Mouse (Mus musculus) right cerebral cortex, postnatal 14 days (tissue): ENCODE results near the gene Derl3.
"Not testable (repeated sequence)": the region's sequence is repeated elsewhere in the genome, so short reads cannot be mapped to it uniquely, and the experiment has no call there.

Experiments used
- DNase-seq: peaks from one replicate; pipeline ENCODE4 v3.0.0; 2022

Derl3 gene

DNA sequence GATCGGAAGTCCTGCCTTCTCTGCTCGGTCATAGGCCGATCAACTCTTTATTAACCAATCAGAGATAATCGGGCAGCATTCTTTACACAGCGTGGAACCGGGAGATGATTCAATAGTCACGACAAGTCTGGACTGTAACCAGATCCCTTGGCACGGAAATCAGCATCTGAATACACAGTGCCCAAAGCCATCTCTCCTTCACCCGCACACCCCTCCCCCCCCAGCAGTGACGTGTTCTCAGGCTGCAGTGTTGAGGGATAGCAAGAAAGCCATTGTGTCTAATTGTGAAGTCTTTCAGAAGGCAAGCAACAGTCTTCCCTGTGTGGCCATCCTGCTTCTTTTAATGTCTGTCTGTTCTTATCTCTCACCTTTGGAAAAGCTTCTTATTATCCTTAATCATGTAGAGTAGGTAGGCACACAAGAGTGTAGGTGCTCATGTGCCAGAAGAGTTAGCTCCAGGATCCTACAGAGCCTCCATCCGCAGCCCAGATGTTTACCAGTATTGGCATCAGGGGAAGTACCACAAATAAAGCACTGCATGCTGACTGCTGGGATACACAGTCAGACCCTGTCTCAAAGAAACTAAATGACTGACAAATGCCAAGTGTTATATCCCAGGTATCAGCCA lies 20.2 kb upstream of the Derl3 start:
- DNase-seq = peak; percentile 68

DNA sequence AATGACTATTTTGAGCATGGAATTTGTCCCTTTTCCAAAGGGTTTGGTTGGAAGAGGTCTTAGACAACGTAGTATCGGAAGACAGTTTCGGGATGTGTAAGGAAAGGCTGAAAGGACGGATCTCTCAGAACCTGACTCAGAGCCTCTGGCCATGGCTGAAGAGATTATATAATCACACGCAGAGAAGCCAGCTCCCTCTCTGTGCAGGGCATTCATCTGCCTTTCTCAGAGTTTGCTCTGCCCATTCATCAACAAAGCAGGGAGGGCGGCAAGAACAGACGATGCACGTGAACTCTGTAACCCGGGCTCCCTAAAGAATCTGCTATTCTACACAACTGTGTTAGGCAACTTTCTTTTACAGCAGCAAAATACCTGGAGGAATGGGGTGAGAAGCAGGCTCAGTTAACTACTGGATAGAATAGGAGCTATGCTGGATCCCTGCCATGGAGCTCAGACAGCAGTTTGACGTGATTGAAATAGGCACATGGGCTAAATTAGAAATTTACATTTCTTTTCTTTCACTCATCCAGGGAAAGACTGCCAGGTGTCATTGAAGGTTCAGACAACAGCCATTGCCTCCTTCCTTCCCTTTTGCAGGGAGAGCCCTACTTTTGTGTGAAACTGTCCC lies 19.6 kb upstream of the Derl3 start:
- no peak for DNase-seq

DNA sequence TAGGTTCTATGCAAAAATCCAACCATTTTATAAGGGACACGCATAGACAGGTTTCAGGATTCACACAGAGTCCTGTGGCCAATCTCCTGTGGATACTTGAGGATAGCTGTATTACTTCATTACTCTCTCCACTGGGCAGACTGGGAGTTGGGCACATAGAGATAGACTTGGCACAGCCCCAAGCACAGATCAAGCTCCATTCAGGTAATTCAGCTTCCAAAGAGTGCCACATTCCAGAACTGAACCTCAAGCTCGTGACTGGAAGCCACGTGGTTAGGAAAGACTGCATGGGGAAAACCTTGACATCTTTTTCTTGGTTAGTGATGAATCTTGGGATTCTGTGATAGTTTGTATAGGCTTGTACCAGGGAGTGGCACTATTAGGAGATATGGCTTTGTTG lies 14.4 kb upstream of the Derl3 start:
- DNase-seq = no peak

DNA sequence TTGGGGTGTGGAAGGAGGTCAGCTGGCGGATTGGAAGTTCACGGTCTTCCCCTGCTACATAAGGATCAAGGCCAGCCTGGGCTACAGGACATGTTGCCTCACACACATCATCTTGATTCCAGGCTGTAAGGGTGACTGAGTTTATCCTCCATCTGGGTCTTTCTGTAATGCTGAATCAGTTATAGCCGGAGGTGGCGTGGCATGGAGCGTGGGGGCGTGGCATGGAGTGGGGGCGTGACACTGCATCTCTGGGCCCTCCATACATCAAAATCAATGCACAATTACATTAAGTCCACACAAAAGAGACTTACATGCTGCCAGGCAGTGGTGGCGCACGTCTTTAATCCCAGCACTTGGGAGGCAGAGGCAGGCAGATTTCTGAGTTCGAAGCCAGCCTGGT lies 12.9 kb upstream of the Derl3 start:
- no peak for DNase-seq

DNA sequence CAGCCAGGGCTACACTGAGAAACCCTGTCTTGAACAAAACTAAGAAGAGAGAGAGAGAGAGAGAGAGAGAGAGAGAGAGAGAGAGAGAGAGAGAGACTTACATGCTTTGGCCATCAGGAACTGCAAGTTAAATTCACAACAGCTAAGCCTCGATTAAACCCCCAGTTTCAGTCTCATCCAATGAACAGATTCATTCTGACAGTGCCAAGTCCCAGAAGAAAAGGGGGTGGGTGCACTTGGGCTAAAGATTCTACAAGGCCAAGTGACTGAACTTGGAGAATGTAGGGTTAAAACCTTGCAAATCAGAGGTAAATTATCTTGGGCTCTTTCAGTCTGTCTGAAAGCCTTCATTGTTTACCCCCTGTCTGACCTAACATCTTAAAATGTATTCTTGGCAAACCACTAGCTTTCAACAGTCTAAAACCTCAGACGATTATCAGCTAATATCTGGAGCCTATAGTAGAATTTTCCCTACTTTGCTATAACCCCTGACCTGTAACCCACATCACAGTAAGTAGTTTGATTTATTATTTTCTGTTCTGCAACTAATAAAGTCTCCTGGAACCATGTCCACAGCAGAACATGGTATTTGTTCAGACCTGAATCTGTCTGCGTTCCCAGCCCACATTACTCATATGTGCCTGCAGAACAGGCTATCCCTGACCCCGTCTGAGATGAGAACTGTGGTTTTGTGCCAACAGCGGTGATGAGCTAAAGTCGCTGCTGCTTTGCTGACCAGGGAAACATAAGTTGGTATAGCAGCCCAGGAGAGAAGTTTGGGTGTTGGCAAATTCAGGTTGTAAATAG lies 12.2 kb upstream of the Derl3 start:
- DNase-seq = no peak

DNA sequence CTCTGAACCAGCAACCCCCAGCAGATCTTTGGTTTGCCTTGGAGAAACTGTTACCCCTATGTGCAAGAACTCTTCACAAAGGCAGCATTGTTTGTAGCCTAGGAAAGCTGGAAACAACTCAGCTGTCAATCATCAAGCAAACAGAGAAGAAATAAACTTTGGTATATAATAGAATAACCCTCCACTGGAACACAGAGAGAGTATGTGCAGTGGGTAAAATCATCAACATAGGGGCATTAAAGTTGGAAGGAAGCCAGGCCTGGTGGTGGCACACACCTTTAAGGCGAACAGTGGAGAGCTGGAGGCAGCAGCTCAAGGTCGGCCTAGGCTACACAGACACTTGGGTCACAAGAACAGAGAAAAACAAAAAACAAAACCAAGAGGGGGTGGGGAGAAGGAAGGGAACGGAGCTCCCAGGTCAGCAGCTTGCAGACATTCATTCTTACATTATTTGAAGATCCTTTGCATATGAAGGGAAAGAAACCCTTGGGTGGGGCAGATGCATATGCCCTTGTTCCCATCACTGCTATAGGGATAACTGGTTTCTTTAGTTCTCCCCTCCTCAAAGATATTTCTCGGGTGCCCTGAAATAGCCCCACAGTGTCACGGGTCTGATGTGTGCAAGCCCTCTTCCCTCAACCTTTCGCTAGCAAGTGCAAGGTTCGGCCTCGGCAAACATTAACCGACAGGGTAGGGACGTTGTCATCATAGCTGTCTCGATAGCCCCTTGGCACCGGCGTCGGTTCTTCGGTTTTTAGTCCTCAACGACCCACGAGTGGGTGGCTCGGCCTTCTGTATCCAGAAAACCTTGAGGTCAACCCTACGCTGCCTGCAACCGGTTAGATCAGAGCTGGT lies 11.4 kb upstream of the Derl3 start:
- no peak for DNase-seq

DNA sequence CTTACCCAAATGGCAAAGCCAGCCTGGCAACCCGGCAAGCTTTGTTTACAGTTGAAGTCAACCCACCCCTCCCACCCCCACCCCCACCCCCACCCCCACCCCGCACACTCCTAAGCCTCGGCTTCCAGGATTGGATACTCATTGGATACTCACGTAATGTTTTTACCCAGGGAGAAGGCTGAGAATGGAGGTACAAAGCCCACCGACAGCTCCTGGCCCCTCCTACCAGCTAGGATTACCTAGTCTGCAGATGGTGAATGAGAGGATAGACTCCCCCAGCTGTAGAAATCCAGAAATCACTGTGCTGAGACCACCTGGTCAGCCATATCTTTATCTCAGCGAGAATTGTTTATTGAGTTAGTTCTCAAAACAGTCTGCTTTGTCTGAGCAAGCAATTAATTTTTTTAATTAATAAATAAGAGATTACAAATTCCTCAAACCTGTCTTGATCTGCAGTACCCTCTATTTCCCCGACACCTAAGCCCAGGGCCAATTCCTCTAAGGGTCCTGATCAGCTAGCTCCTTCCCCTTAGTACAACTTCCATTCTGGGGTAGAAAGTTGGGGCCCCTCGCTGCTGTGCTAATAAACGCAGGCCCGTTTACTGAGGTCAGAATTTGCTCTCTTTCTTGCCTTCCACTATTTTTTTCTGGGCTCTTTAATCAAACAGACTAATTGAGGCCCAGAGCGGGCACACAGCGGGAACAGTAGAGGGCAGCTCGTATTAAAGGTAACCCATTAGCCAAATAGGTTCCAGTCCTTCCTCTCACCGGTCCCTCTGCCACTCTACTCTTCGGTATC lies 10.6 kb upstream of the Derl3 start:
- DNase-seq = no peak

DNA sequence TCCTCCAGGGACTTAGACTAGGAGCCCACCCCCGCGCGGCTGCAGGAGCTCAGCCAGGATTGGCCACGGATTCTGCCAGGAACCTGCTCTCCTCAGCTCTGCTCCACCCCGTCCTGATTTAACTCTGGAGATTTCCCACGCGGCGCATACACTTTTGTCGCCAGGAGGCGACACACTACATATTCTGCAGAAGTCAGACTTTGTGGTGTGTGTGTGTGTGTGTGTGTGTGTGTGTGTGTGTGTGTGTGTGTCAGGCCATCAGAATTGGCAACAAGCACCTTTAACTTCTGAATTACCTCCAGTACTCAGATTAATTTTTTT lies 10.0 kb upstream of the Derl3 start:
- DNase-seq = peak; percentile 82

DNA sequence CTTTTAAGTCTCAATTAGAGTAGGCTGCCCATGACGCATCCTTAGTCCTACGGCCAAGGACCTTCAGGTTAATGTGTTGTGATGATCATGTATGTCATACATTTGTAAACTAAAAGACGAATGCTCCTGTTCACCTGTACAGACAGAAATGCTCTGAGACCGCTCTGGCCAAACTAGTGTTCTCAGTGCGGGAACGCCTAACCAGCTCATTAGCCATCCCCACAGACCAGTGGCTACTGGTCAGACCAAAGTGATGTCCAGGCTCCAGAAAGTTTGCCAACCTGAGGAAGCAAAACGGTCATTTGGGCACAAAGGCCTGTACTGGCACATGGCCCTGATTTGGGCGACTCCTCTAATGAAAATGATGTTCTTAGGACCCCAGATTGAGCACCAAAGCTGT lies 8.5 kb upstream of the Derl3 start:
- no peak for DNase-seq

DNA sequence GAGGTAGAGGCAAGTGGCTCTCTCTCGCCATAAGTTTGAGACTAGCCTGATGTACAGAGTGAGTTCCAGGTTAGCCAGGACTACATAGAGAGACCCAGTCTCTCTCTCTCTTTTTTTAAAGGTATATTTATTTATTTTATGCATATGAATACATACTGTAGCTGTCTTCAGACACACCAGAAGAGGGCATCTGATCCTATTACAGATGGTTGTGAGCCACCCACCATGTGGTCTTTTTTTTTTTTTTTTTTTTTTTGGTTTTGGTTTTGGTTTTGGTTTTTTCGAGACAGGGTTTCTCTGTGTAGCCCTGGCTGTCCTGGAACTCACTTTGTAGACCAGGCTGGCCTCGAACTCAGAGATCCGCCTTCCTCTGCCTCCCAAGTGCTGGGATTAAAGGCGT lies 5.7 kb upstream of the Derl3 start:
- not testable (repeated sequence) for DNase-seq

DNA sequence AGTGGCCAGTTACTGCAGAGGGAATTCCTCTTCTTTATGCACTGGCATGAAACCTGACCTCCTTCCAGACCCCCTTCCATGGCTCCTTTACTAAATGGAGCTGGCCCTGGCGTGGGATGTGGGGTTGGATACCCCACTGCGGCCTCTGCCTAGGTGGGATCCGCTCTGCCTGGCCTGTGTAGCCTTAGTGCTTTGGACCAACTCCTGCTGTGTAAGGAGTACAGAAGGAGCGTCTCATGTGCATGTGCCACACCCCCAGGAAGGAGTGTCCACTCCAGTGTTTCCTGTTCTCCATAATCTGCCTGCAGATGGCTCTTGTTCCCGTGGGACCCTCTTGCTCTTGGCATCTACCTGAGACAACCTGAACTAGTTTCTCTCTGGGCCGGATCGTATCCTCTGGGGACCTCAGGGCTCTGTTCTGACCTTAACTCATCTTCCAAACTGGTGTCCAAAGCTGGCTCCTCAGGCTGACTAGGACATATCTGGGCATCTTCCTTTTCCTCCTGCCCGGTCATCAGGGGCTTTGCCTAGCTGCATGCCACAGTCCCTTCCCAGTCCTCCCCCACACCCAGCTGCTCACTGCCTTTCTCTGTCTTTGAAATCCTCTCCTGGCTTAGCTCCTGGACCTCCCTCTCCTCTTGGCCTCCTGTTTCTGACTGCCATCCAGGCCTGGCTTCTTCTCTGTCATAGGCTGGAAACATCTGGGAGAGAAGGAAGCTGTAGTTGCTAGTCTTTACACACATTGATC lies 3.6 kb upstream of the Derl3 start:
- DNase-seq = no peak

DNA sequence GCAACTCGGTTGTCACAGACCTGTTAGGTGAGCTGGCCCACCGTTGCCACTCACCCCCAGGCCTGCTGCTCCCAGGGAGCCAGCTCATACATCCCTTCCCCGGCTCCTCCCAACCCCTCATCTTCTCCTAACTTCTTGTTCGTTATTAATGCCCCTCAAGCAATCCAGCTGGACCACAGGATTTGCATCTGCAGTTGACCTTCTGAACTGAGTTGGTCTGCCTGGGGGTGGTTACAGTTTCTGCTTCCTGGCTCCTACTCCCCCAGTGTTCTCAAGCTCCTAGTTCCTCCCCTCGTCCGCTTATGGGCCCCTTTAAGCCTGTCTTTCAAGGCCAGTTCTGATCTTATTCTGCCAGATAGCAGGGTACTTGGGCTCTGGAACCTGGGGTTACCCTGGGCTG lies 1.4 kb downstream of the Derl3 start:
- DNase-seq = no peak

DNA sequence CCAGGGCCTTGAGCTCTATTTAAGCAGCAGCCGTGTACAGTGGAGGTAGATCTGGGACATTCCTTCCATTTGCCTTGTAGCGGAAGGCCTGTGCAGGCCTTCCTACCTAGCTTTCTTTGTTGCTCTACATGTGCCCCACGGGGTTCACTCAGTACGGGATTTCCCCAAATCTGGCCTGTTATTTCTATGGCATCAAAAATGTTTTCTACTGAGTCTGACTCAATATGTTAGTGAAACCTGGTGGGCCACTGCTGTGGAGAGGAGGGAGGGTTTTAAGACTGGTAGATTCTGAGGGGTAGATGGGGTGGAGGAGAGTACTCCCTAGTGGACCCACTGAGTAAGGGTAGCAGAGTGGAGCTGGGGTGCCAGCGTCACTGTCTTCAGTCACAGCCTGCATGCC lies 2.5 kb downstream of the Derl3 start:
- DNase-seq = no peak

DNA sequence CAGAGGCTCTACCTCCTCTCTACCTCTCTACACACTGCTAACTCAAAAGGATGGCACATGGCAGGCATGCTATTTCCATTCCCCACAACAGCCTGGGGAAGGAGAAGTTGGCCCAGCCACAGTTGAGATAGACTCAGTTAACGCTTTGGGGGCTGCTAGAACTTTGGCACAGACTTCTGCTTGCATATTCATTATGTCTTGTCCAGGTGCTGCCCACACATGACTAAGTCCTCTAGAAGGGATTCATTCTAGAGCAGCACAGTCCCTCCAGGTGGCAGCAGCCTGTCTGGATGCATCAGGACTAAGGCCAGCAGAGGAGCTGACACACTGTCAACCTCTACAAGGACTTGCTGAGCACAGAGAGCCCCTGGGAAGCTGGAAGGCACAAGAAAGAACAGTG lies 3.0 kb downstream of the Derl3 start:
- no peak for DNase-seq

DNA sequence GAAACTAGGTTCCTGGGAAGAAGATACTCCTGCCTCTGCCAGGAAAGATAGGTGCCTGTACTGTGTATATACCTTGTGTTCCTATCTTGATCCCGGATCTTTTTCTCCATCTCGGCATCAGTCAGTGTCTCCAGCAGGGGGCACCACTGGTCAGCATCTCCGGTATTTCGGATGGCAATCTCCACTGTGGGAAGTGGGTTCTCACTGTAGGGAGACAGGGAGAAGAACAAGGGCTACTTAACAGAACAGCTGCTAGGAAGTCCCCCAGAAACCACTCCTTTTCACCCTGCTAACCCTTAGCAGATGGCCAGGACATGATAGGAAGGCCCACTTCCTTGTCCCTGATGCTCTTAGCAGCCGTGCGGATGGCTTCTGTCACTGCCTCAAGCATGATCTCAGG lies 4.2 kb downstream of the Derl3 start:
- peak; percentile 86 for DNase-seq

DNA sequence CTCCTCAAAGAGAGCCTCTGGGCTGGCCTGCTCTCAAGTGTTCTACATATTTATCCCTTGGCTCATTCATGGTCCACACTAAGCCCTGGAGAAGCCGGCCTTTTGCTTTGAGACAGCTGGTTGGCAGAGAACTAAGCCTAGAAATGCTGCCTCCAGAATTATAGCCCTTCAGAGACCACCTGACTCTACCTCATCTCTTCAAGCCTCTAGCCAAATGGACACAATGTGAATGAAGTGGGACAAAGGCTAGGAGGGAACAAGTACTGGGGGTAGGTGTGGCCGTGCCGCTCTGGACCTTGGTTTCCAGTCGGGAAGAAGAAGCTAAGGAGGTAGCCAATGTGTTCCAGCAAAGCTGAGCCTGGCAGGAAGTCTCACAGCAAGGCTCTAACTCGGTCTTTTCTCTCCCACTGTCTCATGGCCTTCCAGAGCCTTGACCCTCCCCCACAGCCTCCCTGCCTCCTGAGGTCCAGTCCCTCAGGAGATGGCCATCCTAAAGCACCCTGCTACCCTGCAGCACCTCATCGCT lies 4.9 kb downstream of the Derl3 start:
- DNase-seq = no peak

DNA sequence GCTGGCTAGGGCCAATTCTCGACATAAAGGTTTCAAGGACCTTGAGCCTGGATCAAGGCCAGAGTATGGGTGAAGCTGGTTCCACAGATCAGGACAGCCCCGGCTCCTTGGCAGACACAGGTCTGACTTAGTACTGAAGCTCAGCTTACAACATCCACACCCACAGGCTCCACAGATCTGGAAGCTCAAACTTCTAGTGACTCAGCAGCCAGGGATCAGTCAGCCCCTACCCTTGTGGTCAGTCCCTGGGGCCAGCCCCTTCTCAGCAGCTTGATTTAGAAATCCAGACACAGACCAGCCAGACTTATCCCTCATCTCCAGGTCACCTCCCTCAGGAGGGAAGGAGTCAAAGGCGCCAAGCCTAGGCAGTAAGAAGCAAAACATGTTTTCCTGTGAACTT lies 5.6 kb downstream of the Derl3 start:
- DNase-seq = no peak

DNA sequence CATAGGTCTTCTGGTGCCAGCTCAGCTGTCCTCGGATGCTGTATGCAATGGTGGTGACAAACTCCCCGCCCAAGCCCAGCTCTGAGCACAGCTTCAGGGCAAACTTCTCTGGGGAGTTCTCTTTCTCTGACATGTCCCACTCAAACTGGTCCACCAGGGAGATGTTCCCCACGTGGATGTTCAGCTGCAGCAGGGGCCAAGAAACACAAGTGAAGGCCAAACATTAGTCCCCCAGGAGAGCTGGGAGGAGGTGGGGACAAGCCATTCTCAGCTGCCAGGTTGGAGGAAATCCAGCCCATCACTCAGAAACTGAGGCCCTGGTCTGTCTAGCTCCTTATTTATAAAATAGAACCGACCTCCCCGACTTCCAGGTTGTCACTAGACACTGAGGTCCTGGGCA lies 11.2 kb downstream of the Derl3 start:
- no peak for DNase-seq

DNA sequence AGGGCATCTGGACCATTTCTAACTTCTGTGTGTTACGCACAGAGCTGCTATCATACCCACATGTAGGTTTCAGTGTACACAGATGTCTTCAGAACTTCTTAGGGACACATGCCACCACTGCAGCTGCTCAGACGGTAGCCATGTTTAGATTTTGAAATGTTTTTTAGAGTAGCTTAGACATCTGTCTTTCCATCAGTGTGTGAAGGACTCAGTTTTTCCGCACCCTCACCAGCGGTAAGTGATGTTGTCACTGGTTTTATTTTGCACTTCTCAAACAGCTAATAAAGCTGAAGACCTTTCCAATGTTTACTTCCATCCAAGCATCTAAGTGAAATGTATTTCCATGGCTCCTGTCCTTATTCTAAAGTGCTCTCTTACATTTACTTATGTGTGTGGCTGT lies 13.7 kb downstream of the Derl3 start:
- no peak for DNase-seq

DNA sequence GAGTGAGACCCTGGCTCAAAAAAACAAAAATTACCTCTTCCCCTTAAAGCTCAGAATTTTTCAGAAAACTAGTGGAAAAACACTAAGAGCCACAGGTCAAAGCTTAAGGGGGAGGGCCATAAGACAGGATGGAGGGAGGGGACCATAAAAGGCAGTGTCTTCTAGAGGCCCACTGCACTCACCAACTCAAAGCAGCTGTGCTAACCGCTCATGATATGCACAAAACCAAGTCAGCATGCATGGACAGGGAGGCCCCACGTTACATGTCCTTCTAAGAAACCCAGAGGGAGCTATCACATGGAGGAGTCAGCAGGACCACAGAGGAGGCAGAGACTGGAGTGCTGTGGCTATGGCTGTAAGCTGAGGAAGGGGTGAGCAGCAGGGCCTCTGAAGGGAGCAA lies 17.5 kb downstream of the Derl3 start:
- DNase-seq = no peak

DNA sequence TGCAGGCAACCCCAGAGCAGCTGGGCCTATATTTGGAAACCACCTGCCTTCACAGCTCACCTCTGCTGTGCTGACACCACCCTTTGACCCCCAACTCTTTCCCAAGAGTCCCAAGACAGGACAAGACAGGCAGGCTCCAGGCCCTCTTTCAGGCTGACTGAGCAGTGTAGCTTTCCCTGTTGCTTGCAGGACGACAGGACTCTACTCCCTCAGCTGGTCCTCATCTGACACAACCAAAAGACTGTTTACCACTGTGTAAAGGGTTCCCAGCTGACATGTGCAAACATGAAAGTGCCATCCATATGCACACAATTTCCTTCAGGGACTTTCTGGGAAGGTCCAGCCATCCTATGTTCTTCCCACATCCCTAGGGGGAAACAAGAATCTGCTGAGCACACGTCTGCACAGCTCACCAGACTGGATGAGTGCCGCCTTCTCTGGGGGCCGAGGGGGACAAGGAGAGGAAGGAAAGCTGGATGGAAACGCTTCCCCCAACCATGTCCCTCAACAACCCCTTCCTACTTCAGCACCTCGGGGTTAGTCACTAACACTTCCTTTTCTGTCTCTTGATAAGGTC lies 19.9 kb downstream of the Derl3 start:
- no peak for DNase-seq
